Mouse (Mus musculus) lung, postnatal 25 days (tissue): Measurements from ENCODE around the gene Unc45b.
A peak's percentile ranks its signal among the peaks of the same experiment; 100 is the strongest.

ENCODE experiments used
- DNase-seq: peaks from one replicate; pipeline ENCODE4 v3.0.0; 2022; ENCODE audit warnings: low spot score

Unc45b gene

DNA sequence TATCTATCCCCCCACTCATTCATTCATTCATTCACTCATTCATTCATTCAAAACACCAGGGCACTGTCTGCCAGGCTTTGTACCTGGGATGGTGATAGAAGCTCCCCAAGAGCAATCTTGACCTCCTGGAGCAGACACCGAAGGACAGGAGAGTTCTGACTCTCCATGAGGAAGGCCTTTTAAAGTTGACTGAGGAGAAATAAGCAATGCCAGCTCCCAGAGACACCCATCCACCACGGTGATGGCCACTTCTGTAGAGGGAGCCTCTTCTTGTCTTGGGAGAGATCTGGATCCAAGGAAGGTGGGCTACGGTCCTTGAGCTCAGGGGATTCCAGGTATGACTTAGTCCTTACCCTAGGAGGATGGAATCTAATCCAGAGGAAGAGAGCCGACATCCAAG is at the start of gene Unc45b:
Gene Unc45b, plus strand, starts transcription at position 301 of the 400 bp plus-strand sequence.
- no peak for DNase-seq

DNA sequence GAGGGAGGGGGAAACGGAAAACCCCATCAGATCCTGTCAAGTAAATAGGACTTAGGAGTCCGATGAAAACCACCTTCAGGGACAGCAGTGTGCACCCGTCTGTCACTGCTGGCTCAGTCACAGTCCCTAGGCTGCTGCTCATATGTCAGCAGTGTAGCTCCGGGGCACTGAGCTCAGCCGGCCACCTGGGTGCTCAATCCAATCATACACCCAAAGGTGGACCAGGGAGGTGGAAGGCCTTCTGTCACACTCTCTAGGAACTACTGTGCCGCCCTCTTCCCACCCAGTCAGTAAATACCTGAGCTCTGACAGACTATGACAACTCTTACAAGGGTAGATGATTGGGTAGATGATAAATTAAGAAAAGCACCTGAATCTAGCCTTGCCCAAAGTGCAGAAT is 49.6 kb upstream of the Unc45b start:
- no peak for DNase-seq

GRCm38 (mm10) chr11:82861558-82861957 is 48.8 kb upstream of the Unc45b start:
- no peak for DNase-seq

- DNase-seq = no peak
Observed at GRCm38 (mm10) chr11:82862638-82863037, 47.7 kb upstream of the Unc45b start.

DNA sequence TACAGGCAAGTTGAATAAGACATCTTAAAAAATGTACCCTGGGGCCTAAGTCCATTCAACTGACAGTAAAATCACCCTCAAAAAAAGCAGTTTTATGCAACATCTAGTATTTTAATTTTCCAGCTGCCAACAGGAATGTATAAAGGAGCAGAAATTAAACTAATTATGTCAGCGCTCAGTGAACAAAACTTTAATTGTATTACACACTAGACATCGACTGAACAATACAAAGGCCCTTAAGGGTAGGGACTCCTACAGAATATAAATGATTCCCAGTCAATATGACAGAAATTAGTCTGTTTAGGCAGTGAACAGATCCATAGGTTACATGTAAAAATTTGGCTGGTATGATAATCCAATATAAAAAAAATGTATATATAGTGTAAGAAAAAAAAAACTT is 47.3 kb upstream of the Unc45b start:
- DNase-seq = no peak

DNA sequence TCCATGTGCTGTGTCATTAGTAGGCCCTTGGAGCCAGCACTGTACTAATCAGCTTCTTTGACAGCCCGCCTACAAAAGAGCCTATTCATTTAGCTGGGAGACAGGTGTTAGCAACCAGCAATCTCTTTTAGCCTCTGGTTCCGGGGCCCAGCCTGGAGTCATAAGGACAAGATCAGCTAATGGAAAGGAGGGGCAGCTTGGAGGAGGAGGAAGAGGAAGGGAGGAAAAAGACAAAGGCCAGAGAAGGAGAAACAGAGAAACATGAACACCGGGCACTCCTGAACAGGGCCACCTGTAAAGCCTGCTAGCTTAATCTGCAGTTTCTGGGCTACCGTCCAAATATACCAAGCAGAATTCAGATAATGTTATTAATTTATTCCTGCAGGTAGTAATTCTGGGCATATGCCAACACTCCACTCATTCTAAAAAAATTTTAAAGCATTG is 46.8 kb upstream of the Unc45b start:
- DNase-seq = no peak

DNA sequence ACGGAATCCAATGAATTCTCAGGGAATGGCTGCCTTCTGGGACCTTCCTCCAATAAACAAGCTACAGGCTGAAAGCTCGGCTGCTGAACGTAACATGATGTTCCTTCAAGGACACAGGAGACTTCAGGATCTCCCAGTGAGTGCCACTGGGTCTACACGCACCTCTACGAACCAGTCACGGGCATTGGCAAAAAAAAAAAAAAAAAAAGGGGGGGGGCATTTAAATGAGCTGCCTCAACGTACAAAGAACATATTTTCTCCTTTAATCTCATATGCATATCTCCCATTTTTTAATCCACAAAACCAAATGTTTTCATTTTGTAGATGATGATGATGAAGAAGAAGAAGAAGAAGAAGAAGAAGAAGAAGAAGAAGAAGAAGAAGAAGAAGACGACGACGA is 44.4 kb upstream of the Unc45b start:
- no peak for DNase-seq

- DNase-seq = no peak
Observed at GRCm38 (mm10) chr11:82866850-82867564, 43.3 kb upstream of the Unc45b start.

- no peak for DNase-seq
Observed at GRCm38 (mm10) chr11:82867956-82868355, 42.4 kb upstream of the Unc45b start.

- no peak for DNase-seq
Observed at GRCm38 (mm10) chr11:82869506-82870172, 40.7 kb upstream of the Unc45b start.

- peak; percentile 53 for DNase-seq
Observed at GRCm38 (mm10) chr11:82870173-82871030, 39.9 kb upstream of the Unc45b start.

GRCm38 (mm10) chr11:82871031-82871446 is 39.3 kb upstream of the Unc45b start, which contains the start of gene Rffl:
Gene Rffl, minus strand, starts transcription at chr11:82871210.
- DNase-seq = peak; percentile 93

DNA sequence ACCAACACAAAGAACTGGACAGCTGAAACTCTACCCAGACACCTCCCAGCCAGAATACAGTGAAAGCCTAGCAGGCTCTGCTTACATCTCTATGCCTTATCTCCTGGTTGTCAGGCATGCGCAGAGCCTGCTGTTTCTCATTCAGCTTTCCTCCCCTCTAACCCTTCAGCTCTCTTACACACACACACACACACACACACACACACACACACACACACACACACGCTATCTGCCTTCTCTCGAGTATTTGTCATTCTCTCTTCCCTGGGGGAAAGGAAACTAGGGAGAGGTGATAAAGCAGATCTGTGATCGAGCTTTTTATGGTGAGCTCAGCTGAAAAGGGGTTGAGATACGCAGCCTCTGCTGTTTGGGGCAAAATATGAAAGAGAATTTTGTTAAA is 35.4 kb upstream of the Unc45b start:
- no peak for DNase-seq

- no peak for DNase-seq
Observed at GRCm38 (mm10) chr11:82875631-82876030, 34.7 kb upstream of the Unc45b start.

GRCm38 (mm10) chr11:82877726-82878344 is 32.5 kb upstream of the Unc45b start:
- no peak for DNase-seq

- no peak for DNase-seq
Observed at GRCm38 (mm10) chr11:82883180-82883579, 27.2 kb upstream of the Unc45b start.

- DNase-seq = no peak
Observed at GRCm38 (mm10) chr11:82886559-82886958, 23.8 kb upstream of the Unc45b start.

DNA sequence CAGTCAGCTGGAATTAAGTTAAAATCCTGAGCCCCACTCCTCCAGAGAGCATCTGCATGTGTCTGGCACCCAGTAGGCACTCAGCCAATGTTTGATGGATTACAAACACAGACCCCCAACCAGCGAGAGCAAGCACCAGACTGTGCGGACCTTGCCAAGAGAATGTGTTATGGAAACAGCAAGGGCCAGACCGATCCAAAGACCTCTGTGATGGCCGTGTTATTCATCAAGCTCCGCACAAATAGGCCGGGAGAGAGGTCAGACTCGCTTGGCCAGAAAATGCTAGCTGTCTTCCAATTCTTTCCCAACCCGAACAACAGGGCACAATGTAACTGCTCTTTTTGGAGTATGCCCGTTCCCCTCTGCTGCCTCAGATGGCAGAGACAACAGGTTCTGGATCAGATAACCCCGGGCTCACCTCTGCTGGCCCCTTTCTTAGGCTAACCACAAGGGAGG is 21.8 kb upstream of the Unc45b start:
- peak; percentile 7 for DNase-seq

GRCm38 (mm10) chr11:82889524-82890341 is 20.6 kb upstream of the Unc45b start:
- no peak for DNase-seq

GRCm38 (mm10) chr11:82890342-82890762 is 20.0 kb upstream of the Unc45b start, which contains the start of gene Rad51d:
Gene Rad51d, minus strand, starts transcription at chr11:82890614.
- peak; percentile 94 for DNase-seq

GRCm38 (mm10) chr11:82891936-82892335 is 18.4 kb upstream of the Unc45b start, which contains the start of gene Fndc8:
Gene Fndc8, plus strand, starts transcription at chr11:82892124.
- DNase-seq = no peak
